Mouse (Mus musculus) ES-Bruce4 (cell line): ENCODE data around the gene Plxnd1. TPM values are rescaled to one million over a fixed set of nuclear protein-coding genes. Genes with fewer than 3 reads are reported as not detected.

Source experiments
- H3K27ac ChIP-seq: 2 replicates; pipeline ENCODE4 v1.5.1; 2012; ENCODE audit warnings: low read length, inconsistent platforms; ENCODE audit not compliant: insufficient read depth
- H3K27me3 ChIP-seq: 2 replicates; pipeline ENCODE4 v1.6.1; 2012; ENCODE audit warnings: mild to moderate bottlenecking, low read length, inconsistent platforms; ENCODE audit not compliant: control insufficient read depth, poor library complexity, insufficient read depth, severe bottlenecking
- H3K36me3 ChIP-seq: 2 replicates; pipeline ENCODE4 v1.6.1; 2012; ENCODE audit warnings: inconsistent platforms, mild to moderate bottlenecking, low read length, moderate library complexity; ENCODE audit not compliant: control insufficient read depth, poor library complexity, insufficient read depth, severe bottlenecking
- H3K4me1 ChIP-seq: one replicate; pipeline ENCODE4 v1.8.1; 2011; ENCODE audit warnings: low read length; ENCODE audit not compliant: control insufficient read depth, insufficient read depth
- H3K4me3 ChIP-seq: 2 replicates; pipeline ENCODE4 v1.5.1; 2011; ENCODE audit warnings: low read depth, mild to moderate bottlenecking, low read length
- H3K9ac ChIP-seq: 2 replicates; pipeline ENCODE4 v1.6.1; 2012; ENCODE audit warnings: low read depth, mild to moderate bottlenecking, inconsistent platforms; ENCODE audit not compliant: poor library complexity, severe bottlenecking
- H3K9me3 ChIP-seq: replicated peaks from 2 replicates; pipeline ENCODE4 v1.6.1; 2012; ENCODE audit warnings: mild to moderate bottlenecking, low read length, inconsistent platforms; ENCODE audit not compliant: control insufficient read depth, poor library complexity, insufficient read depth, severe bottlenecking
- CTCF ChIP-seq: IDR thresholded peaks from one replicate; pipeline ENCODE4 v1.8.1; 2011; ENCODE audit warnings: low read depth, low read length
- EP300 ChIP-seq: IDR thresholded peaks from 2 replicates; pipeline ENCODE4 v1.6.1; 2011; ENCODE audit warnings: low read depth, low read length; ENCODE audit not compliant: insufficient read depth
- POLR2A ChIP-seq: IDR thresholded peaks from one replicate; pipeline ENCODE4 v1.8.1; 2011; ENCODE audit warnings: low read length; ENCODE audit not compliant: insufficient read depth
- polyA plus RNA-seq: library from polyadenylated mRNA; stranded (reverse); fragments of >200 nt; gene quantifications from 2 replicates; pipeline ENCODE4 v1.2.4, GENCODE M21; 2011; ENCODE audit warnings: low read depth; ENCODE audit not compliant: missing spikeins, insufficient read depth, insufficient read length

The Plxnd1 gene
- polyA plus RNA-seq, 1 experiment: 7.6 TPM

DNA sequence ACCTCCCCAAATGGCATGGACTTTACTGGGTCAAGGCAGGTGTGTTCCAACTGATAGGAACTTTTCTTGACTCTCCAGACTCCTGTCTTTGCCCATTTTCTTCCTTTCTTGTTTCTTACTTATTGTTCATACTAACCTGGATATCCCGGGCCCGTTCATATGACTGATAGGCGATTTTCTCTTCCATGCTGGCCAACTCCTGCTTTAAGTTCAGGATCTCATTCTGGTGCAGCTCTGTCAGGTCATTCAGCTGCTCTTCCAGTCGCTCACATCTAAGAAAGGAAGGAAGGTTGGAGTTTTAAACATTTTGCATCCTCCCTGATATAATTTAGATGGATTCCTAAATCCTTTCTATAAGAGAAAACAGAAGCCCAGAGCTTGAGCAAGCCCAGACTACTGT is 29.9 kb upstream of the Plxnd1 start:
- H3K27me3 ChIP-seq: no peaks in the 10 kb centered on the region
- H3K9me3 ChIP-seq: no peaks in the 10 kb centered on the region
- TF ChIP-seq CTCF (no peak), POLR2A (no peak), EP300 (no peak)
- no peak overlapping the region for H3K4me3 ChIP-seq
- no peaks in the 10 kb centered on the region for H3K36me3 ChIP-seq
- no peaks in the 10 kb centered on the region for H3K4me1 ChIP-seq
- no peak overlapping the region for H3K27ac ChIP-seq
- no peak overlapping the region for H3K9ac ChIP-seq

DNA sequence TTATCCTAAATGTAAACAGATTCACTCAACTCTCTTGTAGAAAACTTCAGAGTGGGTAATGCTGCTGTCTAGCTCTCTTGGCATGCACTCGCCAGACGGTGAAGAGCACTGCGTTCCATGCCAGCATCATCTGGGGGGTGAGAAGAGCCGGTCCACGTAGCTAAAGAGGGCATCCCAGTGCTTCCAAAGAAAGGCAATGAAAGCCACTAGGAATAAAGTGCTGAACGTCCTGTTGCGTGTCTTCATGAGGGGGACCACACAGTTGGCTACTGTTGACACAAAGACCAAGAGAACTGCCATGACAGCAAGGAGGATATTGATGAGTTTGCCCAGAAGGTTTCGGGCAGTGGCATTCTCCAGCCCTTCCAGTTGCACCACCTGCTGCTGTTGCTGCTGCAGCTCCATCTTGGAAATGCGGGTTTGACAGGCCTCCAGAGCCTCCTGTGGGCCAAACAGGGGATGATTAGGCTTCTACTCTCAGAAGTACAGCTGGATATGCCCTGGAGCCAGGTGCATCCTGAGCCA is 27.2 kb upstream of the Plxnd1 start:
- H3K9ac ChIP-seq: no peak overlapping the region
- no peaks in the 10 kb centered on the region for H3K4me1 ChIP-seq
- no peaks in the 10 kb centered on the region for H3K27me3 ChIP-seq
- H3K27ac ChIP-seq: no peak overlapping the region
- H3K4me3 ChIP-seq: no peak overlapping the region
- no peaks in the 10 kb centered on the region for H3K36me3 ChIP-seq
- H3K9me3 ChIP-seq: no peaks in the 10 kb centered on the region
- no peak for TF ChIP-seq EP300
- no peak for TF ChIP-seq POLR2A
- no peak for TF ChIP-seq CTCF

DNA sequence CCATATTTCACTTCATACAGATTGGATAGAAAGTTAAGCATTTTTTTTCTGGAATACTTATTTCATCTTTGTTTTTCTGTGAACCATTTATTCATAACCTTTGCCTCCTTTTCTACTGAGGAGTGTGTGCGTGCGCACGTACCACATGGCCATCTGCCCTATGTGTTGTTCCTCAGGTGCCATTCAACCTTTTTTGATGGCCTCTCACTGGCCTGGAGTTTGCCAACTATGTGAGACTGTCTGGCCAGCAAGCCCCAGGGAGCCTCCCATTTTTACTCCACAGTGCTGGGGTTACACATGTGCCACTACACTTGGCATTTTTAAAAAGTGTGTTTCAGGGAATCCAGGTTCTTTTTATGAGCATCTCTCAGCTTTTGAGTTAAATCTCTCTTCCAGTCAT is 21.1 kb upstream of the Plxnd1 start:
- Histone ChIP-seq H3K4me1 (no peaks in the 10 kb centered on the region), H3K9me3 (no peaks in the 10 kb centered on the region), H3K9ac (no peak overlapping the region), H3K4me3 (no peak overlapping the region), H3K36me3 (no peaks in the 10 kb centered on the region), H3K27ac (no peak overlapping the region), H3K27me3 (no peaks in the 10 kb centered on the region)
- no peak for TF ChIP-seq POLR2A
- TF ChIP-seq EP300: no peak
- no peak for TF ChIP-seq CTCF

DNA sequence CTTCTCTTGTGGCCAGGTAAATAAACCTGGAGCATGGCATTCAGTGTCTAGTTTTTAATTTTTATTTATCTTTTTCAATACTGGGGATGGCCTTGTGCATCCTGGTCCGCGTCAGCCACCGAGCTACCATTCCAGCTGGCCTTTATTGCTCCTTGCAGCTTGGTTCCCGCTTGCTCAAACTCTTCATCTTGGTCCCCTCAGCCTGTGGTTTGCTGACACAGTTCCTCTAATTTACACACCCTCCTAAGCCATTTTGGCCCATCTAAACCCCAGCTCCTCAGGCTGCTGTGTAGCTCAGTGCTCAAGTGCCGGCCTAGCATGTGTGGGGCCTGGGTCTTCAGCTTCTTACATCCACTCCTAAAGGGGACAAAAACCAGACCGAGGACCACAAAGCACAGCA is 19.3 kb upstream of the Plxnd1 start:
- no peaks in the 10 kb centered on the region for H3K9me3 ChIP-seq
- H3K27me3 ChIP-seq: no peaks in the 10 kb centered on the region
- TF ChIP-seq CTCF (no peak), POLR2A (no peak), EP300 (no peak)
- H3K4me3 ChIP-seq: no peak overlapping the region
- H3K36me3 ChIP-seq: no peaks in the 10 kb centered on the region
- H3K9ac ChIP-seq: no peak overlapping the region
- H3K27ac ChIP-seq: no peak overlapping the region
- H3K4me1 ChIP-seq: no peaks in the 10 kb centered on the region

DNA sequence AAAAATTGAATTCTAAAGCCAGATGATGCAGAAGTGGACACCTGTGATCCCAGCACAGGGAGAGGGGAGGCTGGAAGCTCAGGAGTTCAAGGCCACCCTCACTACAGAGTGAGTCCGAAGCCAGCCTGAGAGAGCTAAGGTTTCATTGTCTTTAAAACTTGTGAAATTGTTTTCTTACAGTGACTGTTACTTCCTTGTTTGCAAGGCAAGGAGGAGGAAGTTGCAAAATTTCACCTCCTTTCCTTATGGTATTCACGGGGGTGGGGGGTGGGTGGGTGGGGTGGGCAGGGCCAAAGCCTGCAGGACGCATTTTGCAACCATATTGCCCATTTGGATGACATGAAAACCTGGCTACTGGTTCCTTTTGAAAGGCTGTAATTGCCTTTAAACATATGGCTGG is 18.9 kb upstream of the Plxnd1 start:
- Histone ChIP-seq H3K9ac (no peak overlapping the region), H3K36me3 (no peaks in the 10 kb centered on the region), H3K4me1 (no peaks in the 10 kb centered on the region), H3K27me3 (no peaks in the 10 kb centered on the region), H3K9me3 (no peaks in the 10 kb centered on the region), H3K27ac (no peak overlapping the region), H3K4me3 (no peak overlapping the region)
- TF ChIP-seq EP300: no peak
- no peak for TF ChIP-seq CTCF
- TF ChIP-seq POLR2A: no peak

DNA sequence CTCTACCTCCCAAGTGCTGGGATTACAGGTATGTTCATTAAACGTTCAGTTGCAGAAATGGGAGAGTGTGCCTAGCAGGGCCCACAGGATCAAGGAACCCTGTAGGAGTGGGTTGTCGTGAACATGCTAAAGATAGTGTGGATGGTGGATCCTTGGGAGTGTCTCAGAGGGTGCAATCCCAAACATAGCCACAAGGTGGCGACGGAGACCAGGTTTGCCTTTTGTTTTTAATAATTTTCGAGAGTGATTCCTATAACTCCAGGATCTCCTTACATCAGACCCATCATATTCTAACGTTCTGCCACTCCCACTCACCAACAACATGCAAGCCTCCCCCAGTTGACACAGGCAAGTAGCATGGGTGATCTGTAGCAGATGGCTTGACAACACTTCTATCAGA is 15.7 kb upstream of the Plxnd1 start:
- Histone ChIP-seq H3K27ac (no peak overlapping the region), H3K27me3 (no peaks in the 10 kb centered on the region), H3K36me3 (no peaks in the 10 kb centered on the region), H3K9me3 (no peaks in the 10 kb centered on the region), H3K4me1 (no peaks in the 10 kb centered on the region), H3K4me3 (no peak overlapping the region), H3K9ac (no peak overlapping the region)
- TF ChIP-seq EP300 (no peak), POLR2A (no peak), CTCF (peak; percentile 74)

DNA sequence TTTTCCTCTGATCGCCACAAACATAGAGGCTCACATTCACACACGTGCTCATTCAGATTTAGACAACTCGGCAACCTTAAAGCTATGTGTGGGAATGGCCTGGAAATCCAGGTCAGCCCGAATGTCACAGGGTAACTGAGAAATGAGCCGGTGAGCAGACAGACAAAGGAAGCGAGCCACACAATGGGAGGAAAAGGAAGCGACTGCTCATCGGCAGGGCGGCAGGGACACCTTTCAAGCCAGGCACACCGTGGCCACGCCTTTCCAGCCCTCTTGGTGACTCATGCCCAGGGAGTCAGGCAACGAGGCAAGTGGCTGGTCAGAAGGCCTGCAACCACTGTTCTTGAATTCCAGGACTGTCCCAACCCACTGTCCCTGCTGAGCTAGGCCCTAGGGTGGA is 14.6 kb upstream of the Plxnd1 start:
- no peaks in the 10 kb centered on the region for H3K4me1 ChIP-seq
- H3K27ac ChIP-seq: no peak overlapping the region
- H3K27me3 ChIP-seq: no peaks in the 10 kb centered on the region
- no peak overlapping the region for H3K4me3 ChIP-seq
- no peak overlapping the region for H3K9ac ChIP-seq
- TF ChIP-seq POLR2A (no peak), CTCF (no peak), EP300 (no peak)
- no peaks in the 10 kb centered on the region for H3K9me3 ChIP-seq
- H3K36me3 ChIP-seq: no peaks in the 10 kb centered on the region
